Mouse (Mus musculus) left cerebral cortex, postnatal 36 days (tissue): ENCODE measurements around the gene Cct3. TPM values are rescaled to one million over a fixed set of nuclear protein-coding genes. Genes with fewer than 3 reads are reported as not detected.
"Not testable (repeated sequence)": the region's sequence is repeated elsewhere in the genome, so short reads cannot be mapped to it uniquely, and the experiment has no call there.

ENCODE experiments used
- DNase-seq, 2 experiments: peaks; one replicate each; pipeline ENCODE4 v3.0.0; 2021 to 2022; ENCODE audit warnings: low spot score in 2 of 2, mixed read lengths in 1 of 2
- intact Hi-C: fragments of 180-260 bp; cut with DNase I; formaldehyde crosslinking; loops from one replicate; pipeline ENCODE4 v1.15.1; 2025
- total RNA-seq, 2 experiments: library from RNA; stranded (reverse); gene quantifications; 2 replicates each; pipeline ENCODE4 v1.2.3; 2021

Gene Cct3
- total RNA-seq, 2 experiments from 2014 or later: 170 TPM

DNA sequence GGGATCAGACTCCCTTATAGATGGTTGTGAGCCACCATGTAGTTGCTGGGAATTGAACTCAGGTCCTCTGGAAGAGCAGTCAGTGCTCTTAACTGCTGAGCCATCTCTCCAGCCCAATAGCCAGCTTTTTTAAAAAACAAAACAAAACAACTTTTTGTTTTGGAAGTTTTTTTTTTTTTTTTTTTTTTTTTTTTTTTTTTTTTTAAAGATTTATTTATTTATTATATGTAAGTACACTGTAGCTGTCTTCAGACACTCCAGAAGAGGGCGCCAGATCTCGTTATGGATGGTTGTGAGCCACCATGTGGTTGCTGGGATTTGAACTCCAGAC is 11.4 kb upstream of the Cct3 start:
- not testable (repeated sequence) for DNase-seq
- intact Hi-C loops: loop anchor here (5.0 kb wide), 1 partner anchor 38 kb away; no protein-coding TSS in a partner anchor

DNA sequence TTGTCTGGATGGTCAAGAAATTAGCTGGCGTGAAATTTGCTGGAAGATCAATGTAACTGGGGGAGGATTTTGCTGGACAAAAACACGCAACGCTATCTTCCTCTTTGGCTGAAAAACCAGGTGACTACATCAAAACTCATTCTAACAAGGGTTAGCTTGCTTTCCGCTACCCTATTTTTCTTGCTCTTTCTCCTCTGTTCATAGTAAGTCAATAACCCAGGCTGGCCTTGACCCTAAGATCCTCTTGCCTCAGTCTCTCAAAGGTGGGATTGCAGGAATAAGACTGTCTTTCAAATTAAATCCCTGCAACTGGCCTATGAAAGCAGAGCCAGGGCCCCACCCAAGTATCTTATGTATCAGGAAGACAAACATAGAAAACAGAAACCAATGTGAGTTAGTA is 9.8 kb upstream of the Cct3 start, which contains the start of gene Gm38392:
Gene Gm38392 (minus strand): TSS at position 101 of the 400 bp plus-strand sequence.
- intact Hi-C loops: loop anchor here (5.0 kb wide), 1 partner anchor 40 kb away; no protein-coding TSS in a partner anchor
- no peak for DNase-seq

DNA sequence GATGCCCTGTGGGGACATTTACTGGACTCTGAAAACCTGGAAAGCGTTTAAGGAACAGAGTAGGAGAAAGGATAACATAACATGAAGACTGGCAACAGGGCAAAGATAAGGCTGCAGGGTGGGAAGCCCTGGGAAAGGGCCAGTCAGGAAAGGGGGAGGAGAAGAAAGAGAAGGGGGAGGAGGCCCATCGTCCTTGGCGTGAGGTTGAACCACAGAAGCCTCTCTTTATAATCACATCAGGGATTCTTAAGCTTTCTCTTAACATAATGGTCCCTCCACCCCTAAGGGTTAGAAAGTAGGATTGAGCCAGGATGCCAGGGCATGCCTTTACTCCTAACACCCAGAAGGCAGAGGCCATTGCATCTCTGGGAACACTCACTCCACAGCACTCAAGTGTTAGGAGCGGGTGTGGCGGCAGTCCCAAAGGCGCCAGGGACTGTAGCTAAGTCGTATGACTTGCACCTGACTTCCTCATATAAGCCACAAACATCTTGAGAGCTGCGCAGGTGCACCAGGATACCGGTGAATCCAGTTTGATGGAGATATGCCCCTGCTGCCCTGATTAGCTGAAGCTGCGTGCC is 8.7 kb upstream of the Cct3 start:
- intact Hi-C loops: loop anchor here (5.0 kb wide), 1 partner anchor 41 kb away; no protein-coding TSS in a partner anchor
- not testable (repeated sequence) for DNase-seq

DNA sequence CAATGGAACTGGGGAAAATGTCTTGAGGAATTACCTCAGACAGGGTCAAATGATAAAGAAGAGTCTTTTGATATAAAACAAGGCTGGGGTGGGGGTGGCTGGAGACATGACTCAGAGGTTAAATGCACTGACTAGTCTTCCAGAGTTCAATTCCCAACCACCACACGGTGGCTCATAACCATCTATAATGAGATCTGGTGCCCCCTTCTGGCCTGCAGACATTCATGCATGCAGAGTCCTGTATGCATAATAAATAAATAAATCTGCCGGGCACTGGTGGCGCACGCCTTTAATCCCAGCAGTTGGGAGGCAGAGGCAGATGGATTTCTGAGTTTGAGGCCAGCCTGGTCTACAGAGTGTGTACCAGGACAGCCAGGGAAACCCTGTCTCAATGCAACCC is 4.9 kb upstream of the Cct3 start:
- DNase-seq: no peak
- intact Hi-C loops: no loop called here

DNA sequence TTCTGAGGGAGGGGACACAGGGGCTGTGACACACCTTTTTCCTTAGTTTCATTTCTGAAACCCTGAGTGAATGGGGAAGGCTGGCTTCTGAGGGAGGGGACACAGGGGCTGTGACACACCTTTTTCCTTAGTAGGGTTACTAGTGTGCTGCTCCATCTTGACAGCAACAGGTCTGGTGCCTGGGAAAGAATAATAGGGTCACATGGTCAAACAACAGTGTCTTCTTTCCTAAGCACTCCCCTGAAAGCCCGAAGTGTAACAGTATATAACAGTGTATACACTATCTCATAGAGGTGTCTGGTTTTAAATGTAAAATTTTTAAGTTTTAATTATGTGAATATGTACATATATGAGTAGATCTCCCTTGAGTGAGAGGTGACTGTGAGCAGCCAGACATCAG is 1.6 kb upstream of the Cct3 start:
- DNase-seq: not testable (repeated sequence)
- intact Hi-C loops: loop anchor here (5.0 kb wide), 1 partner anchor 42 kb away; the partner anchor contains the start of genes Smg5 and Tmem79

DNA sequence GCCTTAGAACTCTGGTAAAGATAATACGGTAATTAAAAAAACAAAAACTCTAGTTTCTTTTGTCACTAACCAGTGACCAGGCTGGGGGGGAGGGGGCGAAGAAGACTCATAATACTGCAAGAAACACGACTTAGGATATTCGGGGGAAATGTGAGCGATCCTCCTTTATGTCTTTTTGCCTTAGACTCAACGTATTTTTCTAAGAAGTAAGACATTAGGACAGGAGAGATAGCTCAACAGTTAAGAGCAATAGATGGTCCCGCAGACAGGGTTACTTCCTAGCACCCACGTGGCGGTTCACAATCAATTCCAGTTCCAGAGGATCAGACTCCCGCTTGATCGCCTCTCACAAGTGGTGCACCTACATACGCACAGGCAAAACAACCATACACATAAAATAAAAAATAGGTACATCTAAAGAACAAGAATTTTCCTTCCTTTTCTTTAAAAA is 781 bp upstream of the Cct3 start:
- DNase-seq: no peak
- intact Hi-C loops: loop anchor here (5.0 kb wide), 1 partner anchor 41 kb away; the partner anchor contains the start of genes Smg5 and Tmem79

DNA sequence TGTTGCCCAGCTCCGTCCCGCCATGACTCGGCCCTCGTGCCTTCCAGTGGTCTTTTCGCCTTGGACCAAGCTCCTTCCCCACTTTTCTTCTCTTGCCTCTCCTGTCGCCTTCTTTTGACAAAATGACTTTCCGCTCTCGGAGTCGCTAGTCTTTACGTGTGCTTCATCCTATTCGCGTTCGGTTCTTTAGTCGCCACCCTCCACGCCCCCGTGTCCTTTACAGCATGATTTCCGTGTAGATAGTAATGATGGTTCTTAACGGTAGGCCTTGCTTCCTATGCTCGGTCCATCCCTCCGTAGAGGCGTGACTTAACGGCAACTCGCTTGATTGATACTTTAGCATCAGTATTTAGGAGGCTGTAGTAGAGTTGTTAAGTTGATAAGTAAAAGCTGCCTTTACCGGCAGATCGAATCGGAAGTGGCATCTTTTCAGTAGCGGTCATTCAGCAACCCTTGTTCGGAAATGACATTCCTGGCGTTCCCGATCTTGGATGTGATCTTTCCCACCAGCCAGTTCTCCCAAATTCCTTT is 470 bp downstream of the Cct3 start:
- peak in 1 of 2 experiments; percentile 56 for DNase-seq
- intact Hi-C loops: loop anchor here (5.0 kb wide), 1 partner anchor 40 kb away; the partner anchor contains the start of genes Smg5 and Tmem79

DNA sequence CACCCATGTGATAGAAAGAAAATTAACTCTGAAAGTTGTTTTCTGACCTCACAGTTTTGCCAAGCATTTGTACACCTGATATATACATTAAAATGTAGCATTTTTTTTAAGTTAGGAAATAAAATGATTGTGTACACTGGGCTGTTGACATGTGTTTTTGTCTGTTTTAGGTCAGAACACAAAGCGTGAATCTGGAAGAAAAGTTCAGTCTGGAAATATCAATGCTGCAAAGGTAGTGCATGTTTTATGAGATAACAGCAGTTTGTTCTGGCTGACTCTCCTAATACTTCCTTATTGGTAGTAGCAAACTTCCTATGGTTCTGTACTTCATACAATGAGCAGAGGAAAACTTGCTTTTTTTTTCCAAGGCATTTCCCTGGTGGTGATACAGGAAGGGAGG is 2.3 kb downstream of the Cct3 start:
- intact Hi-C loops: loop anchor here (5.0 kb wide), 1 partner anchor 38 kb away; the partner anchor contains the start of genes Smg5 and Tmem79
- DNase-seq: no peak

DNA sequence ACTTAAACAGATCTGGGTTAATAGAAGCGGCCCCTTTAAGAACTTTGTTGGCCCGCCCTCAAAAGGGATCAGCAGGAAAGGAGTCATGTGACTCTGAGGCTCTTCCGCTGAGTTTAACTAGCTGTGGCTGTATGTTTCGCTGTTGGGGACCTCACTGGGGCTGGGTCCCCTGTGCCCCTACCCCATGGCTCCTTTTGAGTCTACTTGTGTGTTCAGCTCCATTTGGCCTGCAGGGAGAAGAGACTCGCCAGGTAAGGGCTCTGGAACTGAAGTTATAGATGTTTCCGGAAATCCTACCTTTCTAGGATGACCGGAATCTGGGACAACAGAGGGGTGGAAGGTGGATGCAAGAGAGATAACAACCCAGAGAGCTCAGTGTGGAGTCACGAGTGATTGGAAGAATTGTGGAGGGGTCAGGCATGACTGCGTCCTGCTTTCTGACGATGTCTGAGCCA is 28.1 kb downstream of the Cct3 start, which contains the start of gene Glmp:
Gene Glmp (plus strand): TSS at position 73 of the 455 bp plus-strand sequence.
- peak; percentile 54 to 60 for DNase-seq
- intact Hi-C loops: no loop called here

DNA sequence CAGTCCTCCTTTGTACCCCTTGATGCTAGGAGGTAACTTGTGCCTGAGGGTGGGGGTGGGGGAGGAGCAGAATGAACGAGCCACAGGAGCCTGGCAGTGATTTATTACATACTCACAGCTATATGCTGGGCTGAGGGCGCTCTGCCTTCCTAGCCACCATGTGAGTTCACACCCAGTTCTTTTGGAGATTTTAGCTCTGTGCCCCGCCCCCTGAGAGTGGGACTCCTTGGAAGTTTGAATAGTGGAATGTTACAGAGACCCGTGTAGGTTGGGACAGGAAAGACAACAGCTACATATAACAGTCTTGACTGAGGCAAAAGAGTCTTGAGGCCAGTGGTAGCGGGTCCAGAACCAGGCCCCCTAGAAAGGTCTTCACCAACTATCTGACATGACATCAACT is 32.0 kb downstream of the Cct3 start:
- intact Hi-C loops: no loop called here
- no peak for DNase-seq

DNA sequence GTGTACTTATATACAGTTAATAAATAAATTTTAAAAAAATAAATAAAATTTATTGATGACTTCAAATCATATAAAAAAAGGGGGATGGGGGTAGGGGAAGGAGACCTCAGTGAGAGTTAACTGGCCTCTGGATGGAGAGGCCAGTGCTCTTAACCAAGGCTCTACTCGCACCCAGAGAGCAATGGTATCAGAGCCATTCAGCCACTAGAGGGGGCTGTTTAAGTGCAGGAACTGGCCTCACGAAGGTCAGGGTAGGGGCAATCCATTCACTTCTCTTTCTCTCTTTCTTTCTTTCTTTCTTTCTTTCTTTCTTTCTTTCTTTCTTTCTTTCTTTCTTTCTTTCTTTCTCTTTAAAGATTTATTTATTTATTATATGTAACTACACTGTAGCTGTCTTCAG is 34.4 kb downstream of the Cct3 start:
- DNase-seq: no peak
- intact Hi-C loops: no loop called here

DNA sequence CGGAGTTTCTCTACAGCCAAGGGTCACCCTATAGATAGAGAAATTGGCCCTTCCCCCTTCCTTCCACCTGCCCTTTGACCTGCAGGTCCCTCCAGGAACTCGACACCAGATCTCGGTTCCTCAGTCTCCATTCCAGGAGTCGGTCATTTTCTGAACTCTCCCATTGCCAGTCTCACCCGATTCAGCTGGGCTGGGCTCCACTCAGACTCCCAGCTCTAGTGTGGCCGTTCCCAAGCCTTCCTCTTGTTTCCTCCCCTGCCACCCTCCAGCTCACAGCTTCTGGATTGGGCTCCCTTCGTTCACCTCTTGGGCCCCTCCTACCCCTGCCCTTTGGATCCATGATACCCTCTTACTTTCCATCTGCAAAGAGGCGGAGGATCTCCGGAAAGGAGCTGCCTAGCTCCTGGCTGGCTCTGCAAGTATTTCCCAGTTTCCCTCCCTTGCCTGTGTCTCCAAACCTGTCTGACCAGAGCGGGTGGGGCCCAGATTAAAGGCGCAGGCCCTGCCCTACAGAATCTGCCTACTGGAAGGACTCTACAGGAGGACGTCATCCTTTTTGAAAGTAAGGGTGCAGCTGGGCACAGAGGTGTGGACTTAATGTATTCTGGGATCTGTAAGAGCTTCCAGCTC is 37.2 kb downstream of the Cct3 start:
- DNase-seq: no peak
- intact Hi-C loops: no loop called here

DNA sequence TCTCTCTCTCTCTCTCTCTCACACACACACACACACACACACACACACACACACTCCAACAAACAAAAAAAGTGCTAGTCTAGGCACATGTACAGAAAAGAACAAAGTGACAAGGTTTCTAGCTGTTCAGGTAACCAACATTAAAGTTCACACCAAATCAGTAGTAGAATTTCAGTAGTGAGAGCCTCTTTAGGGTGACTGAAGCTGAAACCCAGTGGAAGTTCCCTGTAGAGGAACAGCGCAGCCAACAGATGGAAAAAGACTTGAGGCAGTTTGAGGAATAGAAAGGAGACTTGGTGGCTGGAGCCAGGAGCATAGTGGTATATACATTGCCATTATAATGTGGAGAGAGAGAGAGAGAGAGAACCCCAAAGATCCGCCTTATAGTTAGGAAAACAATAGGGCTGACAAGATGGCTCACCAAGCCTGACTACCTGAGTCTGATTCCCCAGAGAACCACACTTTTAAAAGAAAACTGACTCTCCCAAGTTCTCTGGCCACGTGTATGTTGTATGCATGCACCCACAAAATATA is 38.1 kb downstream of the Cct3 start:
- DNase-seq: no peak
- intact Hi-C loops: loop anchor here (5.0 kb wide), 1 partner anchor 38 kb away; the partner anchor contains the start of genes Cct3 and Tsacc

DNA sequence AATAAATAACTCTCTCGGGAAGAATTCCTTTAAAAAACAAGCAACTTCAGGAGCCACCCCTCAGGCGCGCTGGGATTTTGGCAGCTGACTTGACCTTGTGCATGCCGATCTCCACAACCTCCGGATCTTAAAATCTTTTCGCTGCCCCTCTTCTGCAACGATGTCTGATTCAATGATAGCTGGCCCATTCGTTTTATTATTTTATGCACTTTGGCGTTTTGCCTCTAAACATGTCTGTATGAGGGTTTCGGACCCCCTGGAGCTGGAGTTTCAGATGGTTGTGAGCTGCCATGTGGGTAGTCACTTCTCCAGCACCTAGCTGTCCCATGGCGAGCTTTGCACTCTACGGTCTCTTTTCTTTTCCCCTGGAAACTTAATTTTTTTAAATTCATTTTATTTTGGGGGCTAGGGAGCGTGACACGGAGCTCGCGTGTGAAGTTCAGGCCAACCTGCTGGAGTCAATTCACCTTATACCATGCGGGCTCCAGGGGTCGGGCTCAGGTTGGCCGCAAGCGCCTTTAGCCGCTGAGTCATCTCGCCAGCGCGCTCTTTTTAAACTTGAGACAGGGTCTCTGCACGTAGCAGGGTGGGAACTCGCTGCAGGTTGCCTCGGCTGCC is 38.6 kb downstream of the Cct3 start:
- intact Hi-C loops: loop anchor here (5.0 kb wide), 1 partner anchor 38 kb away; the partner anchor contains the start of genes Cct3 and Tsacc
- no peak for DNase-seq

DNA sequence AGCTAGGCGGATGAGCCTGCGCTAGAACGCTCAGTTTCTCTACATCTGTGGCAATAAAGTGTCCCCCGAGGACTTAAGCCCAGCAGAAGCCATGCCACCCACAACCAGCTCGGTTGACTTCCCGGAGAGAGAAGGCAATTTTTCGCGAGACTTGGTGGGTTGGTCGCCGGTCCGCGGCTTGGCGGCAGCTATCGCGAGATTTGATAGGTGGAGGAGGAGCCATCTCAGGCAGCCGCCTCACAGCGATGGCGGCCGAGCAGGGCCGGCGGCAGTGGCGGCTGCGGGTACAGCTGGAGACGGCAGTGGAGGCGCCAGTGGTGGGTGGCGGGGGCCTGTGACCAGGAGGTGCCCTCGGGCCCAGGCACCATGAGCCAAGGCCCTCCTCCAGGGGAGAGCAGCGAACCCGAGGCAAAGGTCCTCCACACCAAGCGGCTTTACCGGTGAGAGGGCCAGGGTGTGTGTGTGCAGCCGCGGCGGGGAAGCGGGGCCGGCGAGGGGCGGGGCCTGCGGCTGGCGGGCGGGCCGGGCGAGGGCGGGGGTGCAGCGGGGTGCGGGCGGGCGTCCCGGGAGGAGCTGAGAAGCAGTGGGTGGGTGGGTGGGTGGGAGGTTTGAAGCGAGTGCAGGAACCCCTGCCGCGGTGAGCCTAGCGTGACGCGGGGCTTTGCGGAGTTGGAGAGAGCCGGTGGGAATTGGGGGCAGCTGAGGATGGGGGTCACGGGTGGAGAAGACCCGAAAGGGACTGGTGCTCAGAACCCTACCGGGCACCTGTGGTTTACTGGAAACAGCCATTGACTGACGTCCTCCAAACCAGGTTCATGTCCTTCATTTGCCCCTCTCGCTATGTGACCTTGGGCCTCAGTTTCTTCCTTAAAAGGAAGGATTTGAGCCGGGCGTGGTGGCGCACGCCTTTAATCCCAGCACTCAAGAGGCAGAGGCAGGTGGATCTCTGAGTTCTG is 39.4 kb downstream of the Cct3 start, which contains the start of the genes Tmem79 and Smg5:
Gene Tmem79 (minus strand): TSS at position 91 of the 956 bp plus-strand sequence.
Gene Smg5 (plus strand): TSS at position 203 of the 956 bp plus-strand sequence.
- intact Hi-C loops: loop anchor here (5.0 kb wide), 1 partner anchor 39 kb away; the partner anchor contains the start of genes Cct3 and Tsacc
- peak; percentile 97 for DNase-seq

DNA sequence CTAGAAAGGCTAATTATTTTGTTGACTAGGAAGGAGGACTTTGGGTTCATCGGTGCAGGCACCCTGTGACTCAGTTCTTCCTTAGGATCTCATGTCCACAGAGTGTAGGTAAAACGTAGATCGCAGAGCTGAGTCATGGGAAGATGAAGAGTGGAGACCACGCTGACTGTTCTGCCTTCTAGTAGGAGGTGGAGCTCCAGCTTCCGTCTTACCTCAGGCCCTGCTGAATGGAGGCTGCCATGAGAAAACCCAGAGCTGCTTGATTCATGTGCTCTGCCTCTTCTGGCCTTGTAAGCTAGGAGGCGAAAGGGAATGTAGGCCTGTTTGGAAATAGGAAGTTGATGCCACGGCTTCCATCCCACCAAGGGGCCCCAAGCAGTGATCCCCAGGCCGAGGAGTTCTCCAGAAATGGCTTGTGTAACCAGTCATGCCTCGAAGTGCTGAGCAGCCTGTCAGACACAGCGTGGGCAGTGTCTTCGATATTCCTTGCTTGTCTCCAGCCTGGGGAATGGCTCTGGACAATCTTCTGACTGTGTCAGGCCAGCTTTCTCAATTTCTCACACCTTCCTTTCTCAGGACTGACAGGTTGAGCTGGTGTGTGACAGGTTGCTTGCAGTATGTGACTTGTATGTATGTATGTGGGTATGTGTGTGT is 40.6 kb downstream of the Cct3 start:
- peak; percentile 54 to 59 for DNase-seq
- intact Hi-C loops: loop anchor here (5.0 kb wide), 1 partner anchor 40 kb away; the partner anchor contains the start of genes Cct3 and Tsacc

DNA sequence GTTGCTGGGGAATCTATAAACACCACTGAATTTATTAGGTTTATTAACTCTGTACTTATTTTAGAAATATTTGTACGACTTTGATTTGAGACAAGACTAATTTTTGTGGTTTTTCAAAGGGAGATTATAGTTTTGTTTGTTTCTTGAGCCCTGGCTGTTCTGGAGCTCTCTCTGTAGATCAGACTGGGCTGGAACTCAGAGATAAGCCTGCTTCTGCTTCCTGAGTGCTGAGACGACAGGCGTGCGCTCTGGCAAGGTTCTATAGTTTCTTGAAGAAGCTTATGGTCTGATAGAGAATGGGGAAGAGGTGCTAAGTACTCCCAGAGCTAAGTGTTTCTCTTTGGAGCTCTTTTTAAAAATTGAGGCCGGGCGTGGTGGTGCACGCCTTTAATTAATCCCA is 41.4 kb downstream of the Cct3 start:
- intact Hi-C loops: loop anchor here (5.0 kb wide), 1 partner anchor 41 kb away; the partner anchor contains the start of genes Cct3 and Tsacc
- no peak for DNase-seq

DNA sequence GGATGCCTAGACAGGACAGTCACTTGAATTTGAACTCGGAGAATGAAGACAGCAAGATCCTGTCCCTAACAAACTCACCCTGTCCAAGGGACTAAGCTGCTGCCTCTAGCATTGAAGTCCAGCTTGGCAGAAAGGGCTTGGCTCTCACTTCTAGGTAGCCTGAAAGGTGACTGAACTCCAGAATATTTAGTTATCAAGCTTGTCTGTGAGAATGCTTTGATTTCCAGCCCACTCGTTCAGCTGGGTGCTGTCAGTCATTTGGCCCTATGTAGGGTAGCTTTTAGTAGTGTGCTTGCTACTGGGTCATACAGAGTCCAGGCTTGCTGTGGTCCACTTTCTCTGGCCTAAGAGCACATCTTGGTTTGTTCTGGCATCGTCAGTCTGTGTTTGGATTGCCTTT is 42.1 kb downstream of the Cct3 start:
- DNase-seq: no peak
- intact Hi-C loops: loop anchor here (5.0 kb wide), 1 partner anchor 42 kb away; the partner anchor contains the start of genes Cct3 and Tsacc
